Mouse (Mus musculus) CH12.LX (cell line): ENCODE measurements around the gene Opa1.

ENCODE experiments used
- EP300 ChIP-seq: IDR thresholded peaks from 2 replicates; pipeline ENCODE4 v1.6.1; 2011; ENCODE audit warnings: low read length, improper control_type of control experiment
- HCFC1 ChIP-seq: IDR thresholded peaks from 2 replicates; pipeline ENCODE4 v1.6.1; 2012; ENCODE audit warnings: low read depth, mild to moderate bottlenecking, inconsistent platforms, low read length, improper control_type of control experiment
- POLR2AphosphoS2 ChIP-seq: IDR thresholded peaks from 2 replicates; pipeline ENCODE4 v1.6.1; 2011; ENCODE audit warnings: low read depth, low read length, improper control_type of control experiment
- TBP ChIP-seq: conservative IDR thresholded peaks from 2 replicates; pipeline ENCODE4 v1.6.1; 2011; ENCODE audit warnings: low read depth, low read length, improper control_type of control experiment
- USF1 ChIP-seq: IDR thresholded peaks from 2 replicates; pipeline ENCODE4 v1.6.1; 2014; ENCODE audit warnings: low read depth, mild to moderate bottlenecking, inconsistent platforms, low read length, improper control_type of control experiment
- ZNF384 ChIP-seq: IDR thresholded peaks from 2 replicates; pipeline ENCODE4 v1.6.1; 2012; ENCODE audit warnings: low read depth, low read length, improper control_type of control experiment, inconsistent platforms

DNA sequence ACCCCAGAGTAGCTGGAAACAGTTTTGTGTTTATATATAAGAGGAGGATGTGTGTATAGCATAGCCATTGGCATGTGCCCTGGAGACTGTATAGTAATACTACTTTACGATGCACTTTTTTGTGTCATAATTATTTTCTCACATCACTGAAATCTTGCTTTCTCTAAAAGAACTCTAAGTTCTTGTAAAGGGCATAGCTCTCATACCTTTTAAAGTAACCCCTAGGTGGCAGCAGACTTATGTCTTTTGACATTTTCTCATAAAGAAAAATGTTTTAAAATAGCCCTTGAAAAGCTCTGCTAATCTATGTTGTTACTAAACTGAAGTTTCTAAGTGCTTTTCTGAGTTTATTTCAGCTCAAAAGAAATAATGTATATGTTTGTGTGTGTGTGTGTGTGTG lies 49.9 kb downstream of the Opa1 start:
- TF ChIP-seq POLR2AphosphoS2 (no peak), TBP (no peak), EP300 (no peak), USF1 (no peak), ZNF384 (no peak), HCFC1 (no peak)
